Mouse (Mus musculus) MEL (cell line): ENCODE data around the gene Rundc3a. TPM values are rescaled to one million over a fixed set of nuclear protein-coding genes. Genes with fewer than 3 reads are reported as not detected.
A peak's percentile ranks its signal among the peaks of the same experiment; 100 is the strongest.

Experiments
- DNase-seq: peaks from one replicate; pipeline ENCODE4 v3.0.0; 2011; ENCODE audit warnings: low read depth, low spot score
- H3K27ac ChIP-seq: 2 replicates; pipeline ENCODE4 v1.5.1; 2012; ENCODE audit warnings: low read depth, mild to moderate bottlenecking, control low read depth, low read length, moderate library complexity; ENCODE audit not compliant: control insufficient read depth
- H3K27me3 ChIP-seq, 2 experiments: fragments of 150-350 bp in 1 of 2; sonication (generic) in 1 of 2; 2 replicates each; pipeline ENCODE4 v1.6.1; 2012; ENCODE audit warnings: low read length in 2 of 2, mild to moderate bottlenecking in 2 of 2, improper control_type of control experiment in 1 of 2, moderate library complexity in 1 of 2; ENCODE audit not compliant: insufficient read depth in 2 of 2, control insufficient read depth in 1 of 2
- H3K36me3 ChIP-seq, 2 experiments: 2 replicates each; pipeline ENCODE4 v1.6.1; 2012 to 2014; ENCODE audit warnings: low read length in 2 of 2, improper control_type of control experiment in 1 of 2, inconsistent platforms in 1 of 2, mild to moderate bottlenecking in 1 of 2; ENCODE audit not compliant: insufficient read depth in 2 of 2, control insufficient read depth in 1 of 2
- H3K4me1 ChIP-seq, 2 experiments: fragments of 150-350 bp in 1 of 2; sonication (generic) in 1 of 2; 2 replicates each; pipeline ENCODE4 v1.6.1; 2012; ENCODE audit warnings: low read length in 2 of 2, improper control_type of control experiment in 1 of 2, mild to moderate bottlenecking in 1 of 2; ENCODE audit not compliant: insufficient read depth in 2 of 2, control insufficient read depth in 1 of 2
- H3K4me3 ChIP-seq, 2 experiments: fragments of 150-350 bp in 1 of 2; sonication (generic) in 1 of 2; 2 replicates each; pipeline ENCODE4 v1.5.1; 2012; ENCODE audit warnings: low read depth in 2 of 2, low read length in 2 of 2, mild to moderate bottlenecking in 2 of 2, moderate library complexity in 2 of 2, control low read depth in 1 of 2, improper control_type of control experiment in 1 of 2; ENCODE audit not compliant: control insufficient read depth in 1 of 2, insufficient read depth in 1 of 2
- H3K79me2 ChIP-seq: 2 replicates; pipeline ENCODE4 v1.6.1; 2012; ENCODE audit warnings: mild to moderate bottlenecking, low read length, moderate library complexity; ENCODE audit not compliant: control insufficient read depth, poor library complexity, insufficient read depth
- H3K9ac ChIP-seq: 2 replicates; pipeline ENCODE4 v1.6.1; 2012; ENCODE audit warnings: low read depth, mild to moderate bottlenecking, control low read depth, low read length, moderate library complexity; ENCODE audit not compliant: control insufficient read depth, poor library complexity, severe bottlenecking
- H3K9me3 ChIP-seq: fragments of 150-350 bp; sonication (generic); replicated peaks from 2 replicates; pipeline ENCODE4 v1.6.1; 2012; ENCODE audit warnings: mild to moderate bottlenecking, low read length, improper control_type of control experiment, moderate library complexity; ENCODE audit not compliant: insufficient read depth
- JUND ChIP-seq: IDR thresholded peaks from 2 replicates; pipeline ENCODE4 v1.6.1; 2011; ENCODE audit warnings: low read depth, mild to moderate bottlenecking, improper control_type of control experiment, low read length
- MAFK ChIP-seq: IDR thresholded peaks from 2 replicates; pipeline ENCODE4 v1.6.1; 2011; ENCODE audit warnings: low read depth, mild to moderate bottlenecking, low read length, improper control_type of control experiment, borderline replicate concordance
- MAZ ChIP-seq: IDR thresholded peaks from 2 replicates; pipeline ENCODE4 v1.6.1; 2012; ENCODE audit warnings: low read depth, mild to moderate bottlenecking, inconsistent platforms, low read length, improper control_type of control experiment
- NELFE ChIP-seq: IDR thresholded peaks from 2 replicates; pipeline ENCODE4 v1.6.1; 2011; ENCODE audit warnings: low read depth, low read length, improper control_type of control experiment
- NRF1 ChIP-seq: IDR thresholded peaks from 2 replicates; pipeline ENCODE4 v1.6.1; 2014; ENCODE audit warnings: low read depth, mild to moderate bottlenecking, inconsistent platforms, low read length, improper control_type of control experiment, moderate library complexity; ENCODE audit not compliant: poor library complexity, insufficient read depth, severe bottlenecking
- POLR2AphosphoS5 ChIP-seq: IDR thresholded peaks from 2 replicates; pipeline ENCODE4 v1.6.1; 2012; ENCODE audit warnings: low read depth, borderline replicate concordance, mild to moderate bottlenecking, inconsistent platforms, low read length, moderate library complexity, mixed read lengths
- SMC3 ChIP-seq: IDR thresholded peaks from 2 replicates; pipeline ENCODE4 v1.6.1; 2011; ENCODE audit warnings: low read depth, low read length, improper control_type of control experiment
- TAL1 ChIP-seq: IDR thresholded peaks from 2 replicates; pipeline ENCODE4 v1.6.1; 2012; ENCODE audit warnings: mild to moderate bottlenecking, inconsistent platforms, low read length, moderate library complexity, mixed read lengths
- USF1 ChIP-seq: IDR thresholded peaks from 2 replicates; pipeline ENCODE4 v1.6.1; 2014; ENCODE audit warnings: low read depth, mild to moderate bottlenecking, inconsistent platforms, low read length, improper control_type of control experiment, moderate library complexity
- USF2 ChIP-seq, 2 experiments: IDR thresholded peaks; 2 replicates each; pipeline ENCODE4 v1.6.1; 2011 to 2012; ENCODE audit warnings: improper control_type of control experiment in 2 of 2, low read length in 2 of 2, borderline replicate concordance in 1 of 2, inconsistent platforms in 1 of 2, low read depth in 1 of 2, mild to moderate bottlenecking in 1 of 2; ENCODE audit not compliant: insufficient read depth in 1 of 2
- polyA plus RNA-seq, 2 experiments: library from polyadenylated mRNA; stranded (reverse) in 1 of 2; unstranded in 1 of 2; fragments of >175 nt in 1 of 2; fragments of >200 nt in 1 of 2; gene quantifications; 2 replicates each; pipeline versions ENCODE4 v1.2.1 to v1.2.4; 2012; ENCODE audit warnings: low replicate concordance in 2 of 2, low read depth in 1 of 2; ENCODE audit not compliant: insufficient read length in 2 of 2, insufficient read depth in 1 of 2, missing spikeins in 1 of 2
- total RNA-seq: library from RNA; depleted of rRNA; stranded (reverse); fragments of 300-350 nt; gene quantifications from 2 replicates; pipeline ENCODE4 v1.2.3, GENCODE M21; 2012

Gene Rundc3a
- total and polyA plus RNA-seq, 3 experiments: 0.39 to 2.1 TPM; not detected in 1

DNA sequence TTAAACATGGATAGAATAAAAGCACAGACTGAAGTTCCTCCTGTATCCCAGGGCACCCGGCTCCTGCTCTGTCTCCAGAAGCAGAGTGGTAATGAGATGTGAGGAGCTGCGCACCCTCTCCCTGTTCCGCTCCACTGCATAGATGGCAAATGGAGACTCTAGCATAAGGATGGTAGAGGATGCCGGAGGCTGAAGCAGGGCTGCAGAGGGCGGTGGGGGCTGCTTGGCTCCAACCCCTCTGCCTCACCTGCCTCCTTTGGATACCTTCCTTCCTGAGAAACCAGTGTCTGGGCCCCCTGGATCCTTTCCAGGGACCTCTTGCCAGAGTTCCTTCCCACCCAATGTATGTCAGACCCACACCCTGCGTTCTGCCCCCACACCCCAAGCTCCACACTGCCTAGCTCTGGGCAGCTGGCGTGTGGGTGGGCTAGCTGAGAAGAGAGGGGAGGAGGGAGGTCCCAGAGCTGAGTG lies 3.5 kb downstream of the Rundc3a start:
- H3K4me1 ChIP-seq: no peaks in the 10 kb centered on the region
- TF ChIP-seq POLR2AphosphoS5 (no peak), MAZ (no peak), NRF1 (no peak), NELFE (no peak), JUND (no peak), TAL1 (no peak)
- TF ChIP-seq, all 39 proteins: peak for 0
- H3K9ac ChIP-seq: no peak overlapping the region
- peaks cover 2 to 3% of the 10 kb centered on the region in 2 experiments; a peak in 2 of 4 replicates for H3K27me3 ChIP-seq
- H3K79me2 ChIP-seq: no peaks in the 10 kb centered on the region
- no peak for DNase-seq
- H3K9me3 ChIP-seq: no peaks in the 10 kb centered on the region
- H3K27ac ChIP-seq: no peak overlapping the region
- H3K4me3 ChIP-seq: no peak overlapping the region
- H3K36me3 ChIP-seq: no peaks in the 10 kb centered on the region

DNA sequence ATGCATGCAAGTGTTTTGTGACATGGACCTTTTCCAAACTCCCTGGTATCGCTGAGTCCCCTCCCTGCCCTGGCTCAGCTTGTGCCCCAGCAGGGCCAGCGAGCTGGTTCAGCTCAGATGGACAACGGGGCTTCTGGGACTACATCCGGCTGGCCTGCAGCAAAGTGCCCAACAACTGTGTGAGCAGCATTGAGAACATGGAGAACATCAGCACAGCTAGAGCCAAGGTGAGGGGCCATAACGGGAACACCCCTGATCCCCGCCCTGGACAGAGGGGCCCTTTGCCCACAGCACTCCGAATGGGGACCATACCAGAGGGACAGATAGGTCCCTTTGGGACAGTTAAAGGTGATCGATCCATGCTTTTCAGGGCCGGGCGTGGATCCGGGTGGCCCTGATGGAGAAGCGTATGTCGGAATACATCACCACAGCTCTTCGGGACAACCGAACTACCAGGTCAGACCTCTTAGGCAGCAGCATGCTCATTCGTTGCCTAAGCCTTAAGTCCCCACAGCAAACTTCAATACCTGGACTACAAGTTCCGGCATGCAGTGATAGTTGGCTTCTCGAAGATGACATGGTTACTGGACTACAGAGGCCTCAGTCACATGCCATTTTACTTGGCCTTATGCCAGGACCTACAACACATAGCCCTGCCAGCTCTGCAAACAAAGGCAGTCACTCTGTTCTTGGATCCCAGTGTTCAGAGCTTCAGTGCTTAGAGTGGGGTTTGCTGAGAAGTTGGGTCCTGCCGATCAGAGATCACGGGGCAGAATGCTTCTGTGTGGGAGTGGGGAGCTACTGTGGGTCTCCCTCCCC lies 5.0 kb downstream of the Rundc3a start:
- Histone ChIP-seq H3K9ac (no peak overlapping the region), H3K27me3 (no peaks in the 10 kb centered on the region), H3K79me2 (no peaks in the 10 kb centered on the region), H3K27ac (no peak overlapping the region), H3K4me1 (no peaks in the 10 kb centered on the region), H3K36me3 (no peaks in the 10 kb centered on the region), H3K9me3 (no peaks in the 10 kb centered on the region), H3K4me3 (no peak overlapping the region)
- TF ChIP-seq USF1: peak; percentile 44; the same call in 1 of the 2 replicates
- TF ChIP-seq MAFK: no peak
- peak; percentile 38 for DNase-seq

DNA sequence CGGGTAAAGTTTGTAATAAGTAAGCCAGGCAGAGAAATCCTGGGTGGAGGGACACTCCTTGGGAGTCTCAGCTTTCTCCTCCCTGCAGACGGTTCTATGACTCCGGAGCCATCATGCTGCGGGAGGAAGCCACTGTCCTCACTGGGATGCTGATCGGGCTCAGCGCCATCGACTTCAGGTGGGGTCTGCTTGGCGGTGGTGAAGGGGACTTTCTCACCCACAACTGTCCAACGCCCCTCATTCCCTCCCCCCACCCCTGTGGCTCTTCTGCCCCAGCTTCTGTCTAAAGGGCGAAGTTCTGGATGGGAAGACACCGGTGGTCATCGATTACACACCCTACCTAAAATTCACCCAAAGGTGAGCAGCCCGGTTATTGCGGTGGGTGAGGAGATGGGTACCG lies 5.9 kb downstream of the Rundc3a start:
- no peak overlapping the region for H3K9ac ChIP-seq
- H3K27ac ChIP-seq: no peak overlapping the region
- DNase-seq: no peak
- no peak for TF ChIP-seq USF2 (IDR thresholded peaks at IDR 0.05; ENCODE audit: borderline replicate concordance in 1 of 2, insufficient read depth in 1 of 2, low read depth in 1 of 2, low read length in 2 of 2)
- no peak for TF ChIP-seq SMC3
- H3K27me3 ChIP-seq: no peaks in the 10 kb centered on the region
- no peaks in the 10 kb centered on the region for H3K4me1 ChIP-seq
- no peaks in the 10 kb centered on the region for H3K9me3 ChIP-seq
- H3K4me3 ChIP-seq: no peak overlapping the region
- H3K36me3 ChIP-seq: no peaks in the 10 kb centered on the region
- H3K79me2 ChIP-seq: no peaks in the 10 kb centered on the region
